Mouse (Mus musculus): ENCODE measurements at regions not wholly inside any gene's neighbourhood (a gene's known extent, or its start where the extent isn't known, plus 50 kb on each side); places are given as distances from the start of the nearest gene placed in this dataset.

- H3K27ac ChIP-seq (ENCODE audit: insufficient read depth, low read depth, low read length): peak overlapping the region; percentile 71
- no peak for TF ChIP-seq POLR2A (IDR thresholded peaks at IDR 0.05; ENCODE audit: insufficient read depth, low read depth, low read length)
- TF ChIP-seq CTCF (IDR thresholded peaks at IDR 0.05; ENCODE audit: insufficient read depth, low read depth, low read length): no peak
- no peak overlapping the region for H3K4me3 ChIP-seq (ENCODE audit: insufficient read depth, low read depth, low read length)
- H3K4me1 ChIP-seq (ENCODE audit: control insufficient read depth, insufficient read depth, low read length): peaks cover 26% of the 10 kb centered on the region
- WGBS: 13% methylated on average over 6 of the region's 6 CpGs
Measured at GRCm38 (mm10) chr4:125289031-125289449, 161.4 kb upstream of the Zc3h12a start.

- no peak overlapping the region for H3K4me3 ChIP-seq (ENCODE audit: insufficient read depth, low read depth, low read length)
- no peak for TF ChIP-seq POLR2A (IDR thresholded peaks at IDR 0.05; ENCODE audit: insufficient read depth, low read depth, low read length)
- no peak for TF ChIP-seq CTCF (IDR thresholded peaks at IDR 0.05; ENCODE audit: insufficient read depth, low read depth, low read length)
- peaks cover 28% of the 10 kb centered on the region for H3K4me1 ChIP-seq (ENCODE audit: control insufficient read depth, insufficient read depth, low read length)
- no peak overlapping the region for H3K27ac ChIP-seq (ENCODE audit: insufficient read depth, low read depth, low read length)
- 28% methylated on average over 8 of the region's 8 CpGs for WGBS
Measured at GRCm38 (mm10) chr4:125282974-125283319, 155.3 kb upstream of the Zc3h12a start.

- no peak overlapping the region for H3K4me3 ChIP-seq (ENCODE audit: insufficient read depth, low read depth, low read length)
- peaks cover 23% of the 10 kb centered on the region for H3K4me1 ChIP-seq (ENCODE audit: control insufficient read depth, insufficient read depth, low read length)
- TF ChIP-seq POLR2A (IDR thresholded peaks at IDR 0.05; ENCODE audit: insufficient read depth, low read depth, low read length): no peak
- no peak for TF ChIP-seq CTCF (IDR thresholded peaks at IDR 0.05; ENCODE audit: insufficient read depth, low read depth, low read length)
- 30% methylated on average over 21 of the region's 21 CpGs for WGBS
- H3K27ac ChIP-seq (ENCODE audit: insufficient read depth, low read depth, low read length): no peak overlapping the region
Measured at GRCm38 (mm10) chr4:125282154-125282973, 154.7 kb upstream of the Zc3h12a start.

- Histone ChIP-seq H3K4me1 (ENCODE audit: control insufficient read depth, insufficient read depth, low read length) (peaks cover 33% of the 10 kb centered on the region), H3K4me3 (ENCODE audit: insufficient read depth, low read depth, low read length) (no peak overlapping the region), H3K27ac (ENCODE audit: insufficient read depth, low read depth, low read length) (no peak overlapping the region)
- no peak for TF ChIP-seq CTCF (IDR thresholded peaks at IDR 0.05; ENCODE audit: insufficient read depth, low read depth, low read length)
- no peak for TF ChIP-seq POLR2A (IDR thresholded peaks at IDR 0.05; ENCODE audit: insufficient read depth, low read depth, low read length)
- 84% methylated on average over 7 of the region's 7 CpGs for WGBS
Measured at GRCm38 (mm10) chr4:125279165-125279564, 151.5 kb upstream of the Zc3h12a start.

GRCm38 (mm10) chr4:125276861-125277260, 149.2 kb upstream of the Zc3h12a start:
- 57% methylated on average over 6 of the region's 6 CpGs for WGBS
- no peak overlapping the region for H3K27ac ChIP-seq (ENCODE audit: insufficient read depth, low read depth, low read length)

GRCm38 (mm10) chr4:125275259-125275658, 147.6 kb upstream of the Zc3h12a start:
- Histone ChIP-seq H3K4me3 (ENCODE audit: insufficient read depth, low read depth, low read length) (0 out of 2 replicates have a peak overlapping the region, but pooled peaks have one; percentile 10), H3K27ac (ENCODE audit: insufficient read depth, low read depth, low read length) (no peak overlapping the region), H3K4me1 (ENCODE audit: control insufficient read depth, insufficient read depth, low read length) (peaks cover 12% of the 10 kb centered on the region)
- whole genome bisulfite sequencing: 2% methylated on average over 13 of the region's 13 CpGs
- TF ChIP-seq POLR2A (IDR thresholded peaks at IDR 0.05; ENCODE audit: insufficient read depth, low read depth, low read length) (no peak), CTCF (IDR thresholded peaks at IDR 0.05; ENCODE audit: insufficient read depth, low read depth, low read length) (no peak)

More at GRCm38 (mm10) chr4:125276861-125277260, 149.2 kb upstream of the Zc3h12a start:
- peaks cover 15% of the 10 kb centered on the region for H3K4me1 ChIP-seq (ENCODE audit: control insufficient read depth, insufficient read depth, low read length)
- TF ChIP-seq CTCF (IDR thresholded peaks at IDR 0.05; ENCODE audit: insufficient read depth, low read depth, low read length) (no peak), POLR2A (IDR thresholded peaks at IDR 0.05; ENCODE audit: insufficient read depth, low read depth, low read length) (no peak)
- no peak overlapping the region for H3K4me3 ChIP-seq (ENCODE audit: insufficient read depth, low read depth, low read length)

GRCm38 (mm10) chr4:125270951-125271350, 143.3 kb upstream of the Zc3h12a start:
- Histone ChIP-seq H3K4me1 (ENCODE audit: control insufficient read depth, insufficient read depth, low read length) (peaks cover 9% of the 10 kb centered on the region), H3K4me3 (ENCODE audit: insufficient read depth, low read depth, low read length) (no peak overlapping the region), H3K27ac (ENCODE audit: insufficient read depth, low read depth, low read length) (no peak overlapping the region)
- WGBS: 77% methylated on average over 14 of the region's 14 CpGs
- no peak for TF ChIP-seq POLR2A (IDR thresholded peaks at IDR 0.05; ENCODE audit: insufficient read depth, low read depth, low read length)
- TF ChIP-seq CTCF (IDR thresholded peaks at IDR 0.05; ENCODE audit: insufficient read depth, low read depth, low read length): no peak

- WGBS: 71% methylated on average over 1 of the region's 1 CpGs
- Histone ChIP-seq H3K4me3 (ENCODE audit: insufficient read depth, low read depth, low read length) (no peak overlapping the region), H3K4me1 (ENCODE audit: control insufficient read depth, insufficient read depth, low read length) (peaks cover 24% of the 10 kb centered on the region), H3K27ac (ENCODE audit: insufficient read depth, low read depth, low read length) (no peak overlapping the region)
- TF ChIP-seq POLR2A (IDR thresholded peaks at IDR 0.05; ENCODE audit: insufficient read depth, low read depth, low read length) (no peak), CTCF (IDR thresholded peaks at IDR 0.05; ENCODE audit: insufficient read depth, low read depth, low read length) (no peak)
Measured at GRCm38 (mm10) chr4:125266212-125266611, 138.6 kb upstream of the Zc3h12a start.

- Histone ChIP-seq H3K27ac (ENCODE audit: insufficient read depth, low read depth, low read length) (no peak overlapping the region), H3K4me3 (ENCODE audit: insufficient read depth, low read depth, low read length) (no peak overlapping the region), H3K4me1 (ENCODE audit: control insufficient read depth, insufficient read depth, low read length) (peaks cover 27% of the 10 kb centered on the region)
- TF ChIP-seq CTCF (IDR thresholded peaks at IDR 0.05; ENCODE audit: insufficient read depth, low read depth, low read length) (peak; percentile 59; the same call in 1 of the 2 replicates), POLR2A (IDR thresholded peaks at IDR 0.05; ENCODE audit: insufficient read depth, low read depth, low read length) (no peak)
- WGBS: 64% methylated on average over 5 of the region's 5 CpGs
Measured at GRCm38 (mm10) chr4:125265575-125265974, 137.9 kb upstream of the Zc3h12a start.
